In genomic region chr13:49374304-49374703, GRCm38 (mm10) we compare ENCODE assay signal across 21 mouse cellular contexts. TPM values are rescaled to one million over a fixed set of nuclear protein-coding genes. Genes with fewer than 3 reads are reported as not detected.
DNase-seq lines count a peak whose midpoint lies in the region; ATAC-seq and TF ChIP-seq lines count a peak whose summit lies in the region.
"Had no signal": no experiment of that assay in that cellular context is flagged by ENCODE, and none has a peak within 500 bp of the region (broad histone marks: within the 10 kb centered on the region; RNA-seq: fewer than 3 reads in every experiment).

No protein-coding gene starts in this region.

- no peaks in the 10 kb centered on the region for H3K4me1 ChIP-seq in forebrain, postnatal 0 days (ENCODE audit: insufficient read depth)
- H3K4me1 ChIP-seq in forebrain, embryonic 15.5 days: no peaks in the 10 kb centered on the region
- H3K4me1 ChIP-seq in hindbrain, postnatal 0 days (ENCODE audit: insufficient read depth, low read length): no peaks in the 10 kb centered on the region
- H3K4me1 ChIP-seq in hindbrain, embryonic 14.5 days (replicated peaks; ENCODE audit: control insufficient read depth, insufficient read depth, low read length): no peaks in the 10 kb centered on the region
- H3K4me1 ChIP-seq in liver, adult 2 months (ENCODE audit: control insufficient read depth, insufficient read depth, low read length): peaks cover 10% of the 10 kb centered on the region
- H3K4me1 ChIP-seq in liver, embryonic 11.5 days (replicated peaks; ENCODE audit: control insufficient read depth, insufficient read depth, low read length): peaks cover 21% of the 10 kb centered on the region

- no peak overlapping the region for H3K9ac ChIP-seq in forebrain, postnatal 0 days
- H3K9ac ChIP-seq in forebrain, embryonic 15.5 days (replicated peaks): no peak overlapping the region
- no peak overlapping the region for H3K9ac ChIP-seq in hindbrain, postnatal 0 days (replicated peaks; ENCODE audit: low read length)
- H3K9ac ChIP-seq in hindbrain, embryonic 14.5 days: no peak overlapping the region
- no peak overlapping the region for H3K9ac ChIP-seq in liver, adult 2 months (ENCODE audit: low read depth, low read length)
- no peak overlapping the region for H3K9ac ChIP-seq in liver, embryonic 11.5 days (ENCODE audit: low read depth, low read length)
- H3K9ac ChIP-seq: embryonic facial prominence, embryonic 15.5 days; heart, embryonic 12.5 days had no signal

- 51% methylated on average over 6 of the region's 6 CpGs for WGBS in forebrain, postnatal 0 days
- WGBS in forebrain, embryonic 15.5 days: 62% methylated on average over 6 of the region's 6 CpGs
- 49% methylated on average over 6 of the region's 6 CpGs for WGBS in hindbrain, postnatal 0 days
- WGBS in hindbrain, embryonic 14.5 days: 62% methylated on average over 6 of the region's 6 CpGs
- WGBS in liver, adult 2 months: 77% methylated on average over 6 of the region's 6 CpGs
- 74% methylated on average over 6 of the region's 6 CpGs for WGBS in liver, embryonic 11.5 days

- H3K4me3 ChIP-seq in forebrain, postnatal 0 days (ENCODE audit: low read depth, low read length): no peak overlapping the region
- H3K4me3 ChIP-seq in forebrain, embryonic 15.5 days: no peak overlapping the region
- no peak overlapping the region for H3K4me3 ChIP-seq in hindbrain, postnatal 0 days (ENCODE audit: low read length)
- H3K4me3 ChIP-seq in hindbrain, embryonic 14.5 days (replicated peaks; ENCODE audit: low read length): no peak overlapping the region
- H3K4me3 ChIP-seq in liver, adult 2 months (ENCODE audit: insufficient read depth, low read depth, low read length): no peak overlapping the region
- no peak overlapping the region for H3K4me3 ChIP-seq in liver, embryonic 11.5 days (ENCODE audit: low read depth, low read length)
- H3K4me3 ChIP-seq: embryonic facial prominence, embryonic 15.5 days; heart, embryonic 12.5 days had no signal

- TF ChIP-seq POLR2A in liver, adult 2 months (IDR thresholded peaks at IDR 0.05; ENCODE audit: extremely low read depth, insufficient read depth, low read length): no peak

- no peaks in the 10 kb centered on the region for H3K79me2 ChIP-seq in liver, adult 2 months (ENCODE audit: control insufficient read depth, insufficient read depth, low read length)

- TF ChIP-seq CTCF in forebrain, postnatal 0 days (IDR thresholded peaks at IDR 0.05; ENCODE audit: low read depth): no peak
- no peak for TF ChIP-seq CTCF in hindbrain, postnatal 0 days (IDR thresholded peaks at IDR 0.05; ENCODE audit: low read depth)
- TF ChIP-seq CTCF in liver, adult 2 months (IDR thresholded peaks at IDR 0.05; ENCODE audit: low read depth, low read length): no peak

- ATAC-seq in forebrain, postnatal 0 days: 0 out of 2 replicates have a peak, but pooled peaks have one; percentile 16
- no peak for ATAC-seq in forebrain, embryonic 15.5 days (replicated peaks)
- peak; percentile 11; the same call in 1 of the 2 replicates for ATAC-seq in hindbrain, postnatal 0 days
- no peak for ATAC-seq in hindbrain, embryonic 14.5 days (ENCODE audit: low FRiP score)
- ATAC-seq in liver, embryonic 11.5 days (replicated peaks; ENCODE audit: low FRiP score): no peak
- no peak for ATAC-seq in erythroblast, adult 5-6 weeks (replicated peaks; ENCODE audit: low FRiP score, poor library complexity, severe bottlenecking)
- ATAC-seq: forebrain, embryonic 16.5 days; hindbrain, embryonic 16.5 days; Patski had no signal

- no peaks in the 10 kb centered on the region for H3K27me3 ChIP-seq in forebrain, postnatal 0 days (ENCODE audit: insufficient read depth, low read length)
- H3K27me3 ChIP-seq in forebrain, embryonic 15.5 days: no peaks in the 10 kb centered on the region
- no peaks in the 10 kb centered on the region for H3K27me3 ChIP-seq in hindbrain, postnatal 0 days (ENCODE audit: insufficient read depth, low read length)
- H3K27me3 ChIP-seq in hindbrain, embryonic 14.5 days (ENCODE audit: control insufficient read depth, insufficient read depth, low read length): no peaks in the 10 kb centered on the region
- H3K27me3 ChIP-seq in liver, adult 2 months (ENCODE audit: control insufficient read depth, insufficient read depth, low read length): no peaks in the 10 kb centered on the region
- H3K27me3 ChIP-seq in liver, embryonic 11.5 days (replicated peaks; ENCODE audit: control insufficient read depth, insufficient read depth, low read length): no peaks in the 10 kb centered on the region
- H3K27me3 ChIP-seq: embryonic facial prominence, embryonic 15.5 days; heart, embryonic 12.5 days; Patski had no signal

- H3K27ac ChIP-seq in forebrain, postnatal 0 days (ENCODE audit: low read depth, low read length): no peak overlapping the region
- H3K27ac ChIP-seq in forebrain, embryonic 15.5 days (replicated peaks): no peak overlapping the region
- H3K27ac ChIP-seq in hindbrain, postnatal 0 days: no peak overlapping the region
- H3K27ac ChIP-seq in hindbrain, embryonic 14.5 days: no peak overlapping the region
- no peak overlapping the region for H3K27ac ChIP-seq in liver, adult 2 months (replicated peaks; ENCODE audit: insufficient read depth, low read depth, low read length)
- H3K27ac ChIP-seq in liver, embryonic 11.5 days (ENCODE audit: low read depth, low read length): no peak overlapping the region
- H3K27ac ChIP-seq: embryonic facial prominence, embryonic 15.5 days had no signal

- H3K4me2 ChIP-seq in forebrain, postnatal 0 days (ENCODE audit: low read depth): no peak overlapping the region
- H3K4me2 ChIP-seq in forebrain, embryonic 15.5 days (replicated peaks): no peak overlapping the region
- H3K4me2 ChIP-seq in hindbrain, postnatal 0 days (ENCODE audit: low read depth, low read length): no peak overlapping the region
- H3K4me2 ChIP-seq in hindbrain, embryonic 14.5 days (replicated peaks): no peak overlapping the region
- no peak overlapping the region for H3K4me2 ChIP-seq in liver, embryonic 11.5 days
- H3K4me2 ChIP-seq: embryonic facial prominence, embryonic 15.5 days; heart, embryonic 12.5 days had no signal

- H3K9me3 ChIP-seq in forebrain, postnatal 0 days (ENCODE audit: low read length): no peaks in the 10 kb centered on the region
- H3K9me3 ChIP-seq in forebrain, embryonic 15.5 days: no peaks in the 10 kb centered on the region
- H3K9me3 ChIP-seq in hindbrain, postnatal 0 days (ENCODE audit: low read length): no peaks in the 10 kb centered on the region
- no peaks in the 10 kb centered on the region for H3K9me3 ChIP-seq in hindbrain, embryonic 14.5 days (ENCODE audit: control insufficient read depth, low read length)
- no peaks in the 10 kb centered on the region for H3K9me3 ChIP-seq in liver, embryonic 11.5 days (ENCODE audit: control insufficient read depth, low read length)
- H3K9me3 ChIP-seq: embryonic facial prominence, embryonic 15.5 days; heart, embryonic 12.5 days had no signal

- peaks cover 65% of the 10 kb centered on the region for H3K36me3 ChIP-seq in forebrain, postnatal 0 days (ENCODE audit: insufficient read depth)
- peaks cover 51% of the 10 kb centered on the region for H3K36me3 ChIP-seq in forebrain, embryonic 15.5 days
- peaks cover 56% of the 10 kb centered on the region for H3K36me3 ChIP-seq in hindbrain, postnatal 0 days (ENCODE audit: insufficient read depth, low read length)
- peaks cover 79% of the 10 kb centered on the region for H3K36me3 ChIP-seq in hindbrain, embryonic 14.5 days (replicated peaks; ENCODE audit: control insufficient read depth, insufficient read depth)
- H3K36me3 ChIP-seq in liver, adult 2 months (ENCODE audit: control insufficient read depth, insufficient read depth, low read length): peaks cover 2% of the 10 kb centered on the region; the same call in 1 of the 2 replicates
- peaks cover 26% of the 10 kb centered on the region for H3K36me3 ChIP-seq in liver, embryonic 11.5 days (ENCODE audit: control insufficient read depth, insufficient read depth, low read length)

- no peak for DNase-seq in forebrain, postnatal 0 days
- no peak for DNase-seq in hindbrain, postnatal 0 days (ENCODE audit: low spot score)
- no peak for DNase-seq in hindbrain, embryonic 14.5 days (ENCODE audit: low spot score)
- DNase-seq in liver, adult 2 months (ENCODE audit: extremely low read depth, low read depth, low spot score): peak; percentile 19
- no peak for DNase-seq in liver, embryonic 11.5 days (ENCODE audit: low spot score)
- peak; percentile 68 for DNase-seq in Muller cell, postnatal 12 days (ENCODE audit: inconsistent ontology term)
- DNase-seq: adrenal gland, adult 2 months; adrenal gland, postnatal 25 days; cerebellum, adult 11 months; cerebellum, adult 8-10 months; cerebellum, postnatal 14 days; embryo, embryonic 11 days; gastrocnemius, postnatal 25 days; heart, adult 18-20 months had no signal

RNA-seq across cellular contexts. Expression of gene Bicd2, which starts 32.9 kb away (rescaled TPM):
- total RNA-seq in forebrain, postnatal 0 days (2014; rRNA removed): 40.9 and 50.9 TPM in 2 replicates
- 20.8 and 23.7 TPM in 2 replicates for polyA plus RNA-seq in forebrain, postnatal 0 days (2015; fragmentation: Nextera tagmentation; extraction: Ambion mirVana)
- polyA plus RNA-seq in forebrain, embryonic 15.5 days (2015; fragmentation: Nextera tagmentation; extraction: Ambion mirVana): 26.4 and 27.1 TPM in 2 replicates
- 48.2 and 51.2 TPM in 2 replicates for total RNA-seq in hindbrain, postnatal 0 days (2014; rRNA removed)
- polyA plus RNA-seq in hindbrain, postnatal 0 days (2015; fragmentation: Nextera tagmentation; extraction: Ambion mirVana): 23.3 and 25.1 TPM in 2 replicates
- 30.7 and 33.3 TPM in 2 replicates for polyA plus RNA-seq in hindbrain, embryonic 14.5 days (2014; fragmentation: Nextera tagmentation; extraction: Ambion mirVana)
- total RNA-seq in liver, adult 2 months (2014; rRNA removed): 7.4 and 7.6 TPM in 2 replicates
- polyA plus RNA-seq in liver, adult 2 months (2012; rRNA removed): 6.2 and 8.7 TPM in 2 replicates
- 22.6 TPM in 2 replicates for polyA plus RNA-seq in liver, embryonic 11.5 days (2014; fragmentation: Nextera tagmentation; extraction: Ambion mirVana)
- 4.4 and 6.3 TPM in 2 replicates for total RNA-seq in erythroblast, adult 5-6 weeks (2015; ENCODE audit: low replicate concordance)
- 9.1 and 15.9 TPM in 2 replicates for total RNA-seq in erythroblast, adult 5-6 weeks (2017; ENCODE audit: low replicate concordance)

RNA-seq across cellular contexts. Expression of gene Ippk, which starts 46.7 kb away (rescaled TPM):
- 15.0 and 15.9 TPM in 2 replicates for total RNA-seq in forebrain, postnatal 0 days (2014; rRNA removed)
- polyA plus RNA-seq in forebrain, postnatal 0 days (2015; fragmentation: Nextera tagmentation; extraction: Ambion mirVana): 11.0 and 11.7 TPM in 2 replicates
- 15.1 and 15.9 TPM in 2 replicates for polyA plus RNA-seq in forebrain, embryonic 15.5 days (2015; fragmentation: Nextera tagmentation; extraction: Ambion mirVana)
- 9.2 and 11.9 TPM in 2 replicates for total RNA-seq in hindbrain, postnatal 0 days (2014; rRNA removed)
- 10.2 and 10.8 TPM in 2 replicates for polyA plus RNA-seq in hindbrain, postnatal 0 days (2015; fragmentation: Nextera tagmentation; extraction: Ambion mirVana)
- 13.4 and 13.7 TPM in 2 replicates for polyA plus RNA-seq in hindbrain, embryonic 14.5 days (2014; fragmentation: Nextera tagmentation; extraction: Ambion mirVana)
- 5.0 and 5.6 TPM in 2 replicates for total RNA-seq in liver, adult 2 months (2014; rRNA removed)
- polyA plus RNA-seq in liver, adult 2 months (2012; rRNA removed): 3.2 and 3.9 TPM in 2 replicates
- 19.0 and 23.7 TPM in 2 replicates for polyA plus RNA-seq in liver, embryonic 11.5 days (2014; fragmentation: Nextera tagmentation; extraction: Ambion mirVana)
- 1.5 and 1.9 TPM in 2 replicates for total RNA-seq in erythroblast, adult 5-6 weeks (2015; ENCODE audit: low replicate concordance)
- 1.5 and 5.7 TPM in 2 replicates for total RNA-seq in erythroblast, adult 5-6 weeks (2017; ENCODE audit: low replicate concordance)

RNA-seq across cellular contexts. Expression of gene Fgd3, which starts 54.2 kb away (rescaled TPM):
- 14.0 and 17.2 TPM in 2 replicates for total RNA-seq in forebrain, postnatal 0 days (2014; rRNA removed)
- polyA plus RNA-seq in forebrain, postnatal 0 days (2015; fragmentation: Nextera tagmentation; extraction: Ambion mirVana): 2.0 and 2.8 TPM in 2 replicates
- polyA plus RNA-seq in forebrain, embryonic 15.5 days (2015; fragmentation: Nextera tagmentation; extraction: Ambion mirVana): 3.4 and 3.9 TPM in 2 replicates
- total RNA-seq in hindbrain, postnatal 0 days (2014; rRNA removed): 6.3 and 8.4 TPM in 2 replicates
- 1.6 TPM in 2 replicates for polyA plus RNA-seq in hindbrain, postnatal 0 days (2015; fragmentation: Nextera tagmentation; extraction: Ambion mirVana)
- polyA plus RNA-seq in hindbrain, embryonic 14.5 days (2014; fragmentation: Nextera tagmentation; extraction: Ambion mirVana): 1.5 and 2.2 TPM in 2 replicates
- 0.60 and 0.65 TPM in 2 replicates for total RNA-seq in liver, adult 2 months (2014; rRNA removed)
- polyA plus RNA-seq in liver, adult 2 months (2012; rRNA removed): 0.40 and 0.51 TPM in 2 replicates
- 0.74 and 0.92 TPM in 2 replicates for polyA plus RNA-seq in liver, embryonic 11.5 days (2014; fragmentation: Nextera tagmentation; extraction: Ambion mirVana)
- 3.1 and 3.3 TPM in 2 replicates for total RNA-seq in erythroblast, adult 5-6 weeks (2015; ENCODE audit: low replicate concordance)
- 5.9 and 6.7 TPM in 2 replicates for total RNA-seq in erythroblast, adult 5-6 weeks (2017; ENCODE audit: low replicate concordance)

Comparison
In these comparisons a context has a peak if more than half of its experiments do, and no peak if none do; other contexts are left out.
1. ATAC-seq: peak in forebrain, postnatal 0 days (single experiment) and hindbrain, postnatal 0 days (single experiment); none in forebrain, embryonic 15.5 days (single experiment), hindbrain, embryonic 14.5 days (single experiment), liver, embryonic 11.5 days (single experiment) and erythroblast, adult 5-6 weeks (single experiment).
2. DNase-seq: peak in liver, adult 2 months (single experiment) and Muller cell, postnatal 12 days (single experiment); none in forebrain, postnatal 0 days (single experiment), hindbrain, postnatal 0 days (single experiment), hindbrain, embryonic 14.5 days (single experiment) and liver, embryonic 11.5 days (single experiment).